Mouse (Mus musculus) MEL (cell line): ENCODE data around the gene Ccdc33. TPM values are rescaled to one million over a fixed set of nuclear protein-coding genes. Genes with fewer than 3 reads are reported as not detected.

Experiments
- DNase-seq: peaks from one replicate; pipeline ENCODE4 v3.0.0; 2011; ENCODE audit warnings: low read depth, low spot score
- H3K27ac ChIP-seq: 2 replicates; pipeline ENCODE4 v1.5.1; 2012; ENCODE audit warnings: low read depth, mild to moderate bottlenecking, control low read depth, low read length, moderate library complexity; ENCODE audit not compliant: control insufficient read depth
- H3K27me3 ChIP-seq, 2 experiments: fragments of 150-350 bp in 1 of 2; sonication (generic) in 1 of 2; 2 replicates each; pipeline ENCODE4 v1.6.1; 2012; ENCODE audit warnings: low read length in 2 of 2, mild to moderate bottlenecking in 2 of 2, improper control_type of control experiment in 1 of 2, moderate library complexity in 1 of 2; ENCODE audit not compliant: insufficient read depth in 2 of 2, control insufficient read depth in 1 of 2
- H3K36me3 ChIP-seq, 2 experiments: 2 replicates each; pipeline ENCODE4 v1.6.1; 2012 to 2014; ENCODE audit warnings: low read length in 2 of 2, improper control_type of control experiment in 1 of 2, inconsistent platforms in 1 of 2, mild to moderate bottlenecking in 1 of 2; ENCODE audit not compliant: insufficient read depth in 2 of 2, control insufficient read depth in 1 of 2
- H3K4me1 ChIP-seq, 2 experiments: fragments of 150-350 bp in 1 of 2; sonication (generic) in 1 of 2; 2 replicates each; pipeline ENCODE4 v1.6.1; 2012; ENCODE audit warnings: low read length in 2 of 2, improper control_type of control experiment in 1 of 2, mild to moderate bottlenecking in 1 of 2; ENCODE audit not compliant: insufficient read depth in 2 of 2, control insufficient read depth in 1 of 2
- H3K4me3 ChIP-seq, 2 experiments: fragments of 150-350 bp in 1 of 2; sonication (generic) in 1 of 2; 2 replicates each; pipeline ENCODE4 v1.5.1; 2012; ENCODE audit warnings: low read depth in 2 of 2, low read length in 2 of 2, mild to moderate bottlenecking in 2 of 2, moderate library complexity in 2 of 2, control low read depth in 1 of 2, improper control_type of control experiment in 1 of 2; ENCODE audit not compliant: control insufficient read depth in 1 of 2, insufficient read depth in 1 of 2
- H3K79me2 ChIP-seq: 2 replicates; pipeline ENCODE4 v1.6.1; 2012; ENCODE audit warnings: mild to moderate bottlenecking, low read length, moderate library complexity; ENCODE audit not compliant: control insufficient read depth, poor library complexity, insufficient read depth
- H3K9ac ChIP-seq: 2 replicates; pipeline ENCODE4 v1.6.1; 2012; ENCODE audit warnings: low read depth, mild to moderate bottlenecking, control low read depth, low read length, moderate library complexity; ENCODE audit not compliant: control insufficient read depth, poor library complexity, severe bottlenecking
- H3K9me3 ChIP-seq: fragments of 150-350 bp; sonication (generic); replicated peaks from 2 replicates; pipeline ENCODE4 v1.6.1; 2012; ENCODE audit warnings: mild to moderate bottlenecking, low read length, improper control_type of control experiment, moderate library complexity; ENCODE audit not compliant: insufficient read depth
- BHLHE40 ChIP-seq: IDR thresholded peaks from 2 replicates; pipeline ENCODE4 v1.6.1; 2012; ENCODE audit warnings: low read depth, mild to moderate bottlenecking, inconsistent platforms, low read length, improper control_type of control experiment, borderline replicate concordance
- CHD2 ChIP-seq: IDR thresholded peaks from 2 replicates; pipeline ENCODE4 v1.6.1; 2011; ENCODE audit warnings: low read length, improper control_type of control experiment
- CTCF ChIP-seq, 3 experiments: IDR thresholded peaks in 2 of 3; conservative IDR thresholded peaks in 1 of 3; 2 replicates each; pipeline ENCODE4 v1.5.1; 2011 to 2012; ENCODE audit warnings: low read length in 3 of 3, low read depth in 2 of 3, mild to moderate bottlenecking in 2 of 3, improper control_type of control experiment in 1 of 3, inconsistent platforms in 1 of 3, mixed read lengths in 1 of 3, moderate library complexity in 1 of 3; ENCODE audit not compliant: control insufficient read depth in 1 of 3, insufficient read depth in 1 of 3, poor library complexity in 1 of 3, severe bottlenecking in 1 of 3
- ELF1 ChIP-seq: IDR thresholded peaks from 2 replicates; pipeline ENCODE4 v1.6.1; 2014; ENCODE audit warnings: low read depth, mild to moderate bottlenecking, inconsistent platforms, low read length, improper control_type of control experiment, moderate library complexity
- EP300 ChIP-seq, 2 experiments: IDR thresholded peaks; 2 replicates each; pipeline ENCODE4 v1.6.1; 2011; ENCODE audit warnings: improper control_type of control experiment in 2 of 2, low read length in 2 of 2, low read depth in 1 of 2, mild to moderate bottlenecking in 1 of 2
- GABPA ChIP-seq: IDR thresholded peaks from 2 replicates; pipeline ENCODE4 v1.6.1; 2012; ENCODE audit warnings: low read depth, mild to moderate bottlenecking, inconsistent platforms, low read length, improper control_type of control experiment, moderate library complexity
- JUND ChIP-seq: IDR thresholded peaks from 2 replicates; pipeline ENCODE4 v1.6.1; 2011; ENCODE audit warnings: low read depth, mild to moderate bottlenecking, improper control_type of control experiment, low read length
- MAFK ChIP-seq: IDR thresholded peaks from 2 replicates; pipeline ENCODE4 v1.6.1; 2011; ENCODE audit warnings: low read depth, mild to moderate bottlenecking, low read length, improper control_type of control experiment, borderline replicate concordance
- MAZ ChIP-seq: IDR thresholded peaks from 2 replicates; pipeline ENCODE4 v1.6.1; 2012; ENCODE audit warnings: low read depth, mild to moderate bottlenecking, inconsistent platforms, low read length, improper control_type of control experiment
- MXI1 ChIP-seq: IDR thresholded peaks from 2 replicates; pipeline ENCODE4 v1.6.1; 2011; ENCODE audit warnings: mild to moderate bottlenecking, low read depth, low read length, improper control_type of control experiment
- NRF1 ChIP-seq: IDR thresholded peaks from 2 replicates; pipeline ENCODE4 v1.6.1; 2014; ENCODE audit warnings: low read depth, mild to moderate bottlenecking, inconsistent platforms, low read length, improper control_type of control experiment, moderate library complexity; ENCODE audit not compliant: poor library complexity, insufficient read depth, severe bottlenecking
- SMC3 ChIP-seq: IDR thresholded peaks from 2 replicates; pipeline ENCODE4 v1.6.1; 2011; ENCODE audit warnings: low read depth, low read length, improper control_type of control experiment
- TAL1 ChIP-seq: IDR thresholded peaks from 2 replicates; pipeline ENCODE4 v1.6.1; 2012; ENCODE audit warnings: mild to moderate bottlenecking, inconsistent platforms, low read length, moderate library complexity, mixed read lengths
- TBP ChIP-seq: IDR thresholded peaks from 2 replicates; pipeline ENCODE4 v1.8.0; 2011; ENCODE audit warnings: low read depth, low read length, improper control_type of control experiment
- TCF12 ChIP-seq: IDR thresholded peaks from 2 replicates; pipeline ENCODE4 v1.6.1; 2014; ENCODE audit warnings: low read depth, mild to moderate bottlenecking, inconsistent platforms, low read length, improper control_type of control experiment, moderate library complexity
- USF1 ChIP-seq: IDR thresholded peaks from 2 replicates; pipeline ENCODE4 v1.6.1; 2014; ENCODE audit warnings: low read depth, mild to moderate bottlenecking, inconsistent platforms, low read length, improper control_type of control experiment, moderate library complexity
- USF2 ChIP-seq, 2 experiments: IDR thresholded peaks; 2 replicates each; pipeline ENCODE4 v1.6.1; 2011 to 2012; ENCODE audit warnings: improper control_type of control experiment in 2 of 2, low read length in 2 of 2, borderline replicate concordance in 1 of 2, inconsistent platforms in 1 of 2, low read depth in 1 of 2, mild to moderate bottlenecking in 1 of 2; ENCODE audit not compliant: insufficient read depth in 1 of 2
- ZC3H11A ChIP-seq: IDR thresholded peaks from 2 replicates; pipeline ENCODE4 v1.6.1; 2012; ENCODE audit warnings: low read depth, mild to moderate bottlenecking, inconsistent platforms, low read length, improper control_type of control experiment
- ZKSCAN1 ChIP-seq: IDR thresholded peaks from 2 replicates; pipeline ENCODE4 v1.6.1; 2012; ENCODE audit warnings: low read depth, mild to moderate bottlenecking, inconsistent platforms, low read length, improper control_type of control experiment, moderate library complexity
- ZNF384 ChIP-seq: IDR thresholded peaks from 2 replicates; pipeline ENCODE4 v1.6.1; 2012; ENCODE audit warnings: low read depth, mild to moderate bottlenecking, inconsistent platforms, low read length, improper control_type of control experiment
- polyA plus RNA-seq, 2 experiments: library from polyadenylated mRNA; stranded (reverse) in 1 of 2; unstranded in 1 of 2; fragments of >175 nt in 1 of 2; fragments of >200 nt in 1 of 2; gene quantifications; 2 replicates each; pipeline versions ENCODE4 v1.2.1 to v1.2.4; 2012; ENCODE audit warnings: low replicate concordance in 2 of 2, low read depth in 1 of 2; ENCODE audit not compliant: insufficient read length in 2 of 2, insufficient read depth in 1 of 2, missing spikeins in 1 of 2
- total RNA-seq: library from RNA; depleted of rRNA; stranded (reverse); fragments of 300-350 nt; gene quantifications from 2 replicates; pipeline ENCODE4 v1.2.3, GENCODE M21; 2012

The Ccdc33 gene
- total and polyA plus RNA-seq, 3 experiments, result not detected

- no peak overlapping the region for H3K27ac ChIP-seq
Observed at GRCm38 (mm10) chr9:58099836-58100565, 18.6 kb downstream of the Ccdc33 start.

GRCm38 (mm10) chr9:58096629-58097301, 21.9 kb downstream of the Ccdc33 start:
- TF ChIP-seq BHLHE40, result no peak
- TF ChIP-seq USF2 (IDR thresholded peaks at IDR 0.05; ENCODE audit: borderline replicate concordance in 1 of 2, insufficient read depth in 1 of 2, low read depth in 1 of 2, low read length in 2 of 2), result no peak
- no peak for TF ChIP-seq TCF12
- no peak for TF ChIP-seq MXI1
- no peak for TF ChIP-seq TAL1
- TF ChIP-seq ZKSCAN1, result no peak
- no peak for TF ChIP-seq ZNF384
- no peak for TF ChIP-seq NRF1
- TF ChIP-seq ZC3H11A, result no peak
- no peak for TF ChIP-seq EP300 (IDR thresholded peaks at IDR 0.05; ENCODE audit: low read depth in 1 of 2, low read length in 2 of 2)
- TF ChIP-seq USF1, result no peak
- TF ChIP-seq CHD2, result no peak
- no peak for TF ChIP-seq GABPA
- no peak for TF ChIP-seq MAZ
- TF ChIP-seq TBP, result no peak
- TF ChIP-seq ELF1, result no peak
- TF ChIP-seq MAFK, result no peak
- no peak for TF ChIP-seq CTCF (IDR thresholded peaks at IDR 0.05 in 2 of 3, conservative IDR thresholded peaks at IDR 0.05 in 1 of 3; ENCODE audit: control insufficient read depth in 1 of 3, insufficient read depth in 1 of 3, low read depth in 2 of 3, low read length in 3 of 3, poor library complexity in 1 of 3, severe bottlenecking in 1 of 3)
- TF ChIP-seq JUND, result no peak
- Histone ChIP-seq H3K4me1 (no peaks in the 10 kb centered on the region), H3K79me2 (no peaks in the 10 kb centered on the region), H3K4me3 (no peak overlapping the region), H3K9ac (no peak overlapping the region), H3K36me3 (no peaks in the 10 kb centered on the region), H3K27ac (no peak overlapping the region), H3K9me3 (no peaks in the 10 kb centered on the region), H3K27me3 (peaks cover 0 to 6% of the 10 kb centered on the region in 2 experiments; a peak in 3 of 4 replicates)
- DNase-seq, result no peak

More at GRCm38 (mm10) chr9:58099836-58100565, 18.6 kb downstream of the Ccdc33 start:
- Histone ChIP-seq H3K36me3 (no peaks in the 10 kb centered on the region), H3K79me2 (no peaks in the 10 kb centered on the region)
- no peak for TF ChIP-seq ZNF384
- no peak for TF ChIP-seq SMC3
- TF ChIP-seq, all 39 proteins: peak for 0
- Histone ChIP-seq H3K27me3 (peaks cover 2 to 9% of the 10 kb centered on the region in 2 experiments), H3K4me1 (no peaks in the 10 kb centered on the region), H3K9me3 (no peaks in the 10 kb centered on the region), H3K9ac (no peak overlapping the region), H3K4me3 (no peak overlapping the region)
- DNase-seq, result no peak
